Mouse (Mus musculus) ES-E14 (cell line): ENCODE results near the gene St6galnac3.

ENCODE experiments used
- HCFC1 ChIP-seq: IDR thresholded peaks from 2 replicates; pipeline ENCODE4 v1.6.1; 2012; ENCODE audit warnings: low read length, inconsistent platforms, borderline replicate concordance; ENCODE audit not compliant: insufficient read depth
- MAFK ChIP-seq: IDR thresholded peaks from 2 replicates; pipeline ENCODE4 v1.6.1; 2014; ENCODE audit warnings: mild to moderate bottlenecking, low read depth, low read length, inconsistent platforms; ENCODE audit not compliant: insufficient read depth
- ZC3H11A ChIP-seq: IDR thresholded peaks from 2 replicates; pipeline ENCODE4 v1.6.1; 2012; ENCODE audit warnings: low read depth, mild to moderate bottlenecking, inconsistent platforms, low read length, borderline replicate concordance
- ZNF384 ChIP-seq: IDR thresholded peaks from 2 replicates; pipeline ENCODE4 v1.6.1; 2012; ENCODE audit warnings: low read depth, low read length, inconsistent platforms

- no peak for TF ChIP-seq MAFK
- TF ChIP-seq ZNF384, result no peak
- TF ChIP-seq ZC3H11A, result no peak
- TF ChIP-seq HCFC1, result no peak
Measured at GRCm38 (mm10) chr3:153571152-153571551, 153.8 kb downstream of the St6galnac3 start.
